Mouse (Mus musculus) hindbrain, embryonic 14.5 days (tissue): ENCODE data around the gene Id1. TPM values are rescaled to one million over a fixed set of nuclear protein-coding genes. Genes with fewer than 3 reads are reported as not detected.

Experiments
- ATAC-seq: fragments of 200-750 bp; cut with Nextera tagmentation; 2 replicates; pipeline ENCODE4 v1.8.0; 2017; ENCODE audit warnings: moderate number of reproducible peaks, mild to moderate bottlenecking, moderate TSS enrichment, moderate library complexity; ENCODE audit not compliant: low FRiP score
- DNase-seq: peaks from one replicate; pipeline ENCODE4 v3.0.0-alpha.2; 2015; ENCODE audit warnings: low spot score
- H3K27ac ChIP-seq: fragments of 300-500 bp; sonication (generic); 2 replicates; pipeline ENCODE4 v1.5.1; 2014; ENCODE audit warnings: mild to moderate bottlenecking, moderate library complexity
- H3K27me3 ChIP-seq: fragments of 300-500 bp; sonication (generic); 2 replicates; pipeline ENCODE4 v1.6.1; 2014; ENCODE audit warnings: mild to moderate bottlenecking, low read length, mixed read lengths; ENCODE audit not compliant: control insufficient read depth, insufficient read depth
- H3K36me3 ChIP-seq: fragments of 300-500 bp; sonication (generic); replicated peaks from 2 replicates; pipeline ENCODE4 v1.6.1; 2014; ENCODE audit not compliant: control insufficient read depth, insufficient read depth
- H3K4me1 ChIP-seq: fragments of 300-500 bp; sonication (generic); replicated peaks from 2 replicates; pipeline ENCODE4 v1.6.1; 2014; ENCODE audit warnings: antibody characterized with exemption, low read length, mixed read lengths; ENCODE audit not compliant: control insufficient read depth, insufficient read depth
- H3K4me2 ChIP-seq: fragments of 300-500 bp; sonication (generic); replicated peaks from 2 replicates; pipeline ENCODE4 v1.6.1; 2014; ENCODE audit warnings: mild to moderate bottlenecking, moderate library complexity
- H3K4me3 ChIP-seq: fragments of 300-500 bp; sonication (generic); replicated peaks from 2 replicates; pipeline ENCODE4 v1.5.1; 2014; ENCODE audit warnings: mild to moderate bottlenecking, low read length
- H3K9ac ChIP-seq: fragments of 300-500 bp; sonication (generic); 2 replicates; pipeline ENCODE4 v1.6.1; 2014
- H3K9me3 ChIP-seq: fragments of 300-500 bp; sonication (generic); 2 replicates; pipeline ENCODE4 v1.6.1; 2016; ENCODE audit warnings: low read length; ENCODE audit not compliant: control insufficient read depth
- WGBS: fragments of 180-500 bp; shearing (Covaris S2); extraction: QIAGEN DNeasy Blood & Tissue Kit; methylation state at CpG from one replicate; pipeline ENCODE4 v1.1.7; 2014; 5-methylcytosine and 5-hydroxymethylcytosine counted together
- polyA plus RNA-seq: library from polyadenylated mRNA; unstranded; fragments of >200 nt; fragmentation: Nextera tagmentation; extraction: Ambion mirVana; gene quantifications from 2 replicates; pipeline ENCODE4 v1.2.1, GENCODE M21; 2014

Id1 gene
- polyA plus RNA-seq, 1 experiment from 2014 or later, result 68.0 TPM

GRCm38 (mm10) chr2:152709066-152709465 lies 27.0 kb upstream of the Id1 start:
- Histone ChIP-seq H3K4me1 (peaks cover 20% of the 10 kb centered on the region), H3K9ac (no peak overlapping the region), H3K27ac (no peak overlapping the region), H3K4me2 (no peak overlapping the region), H3K36me3 (peaks cover 20% of the 10 kb centered on the region), H3K27me3 (no peaks in the 10 kb centered on the region), H3K4me3 (no peak overlapping the region), H3K9me3 (no peaks in the 10 kb centered on the region)
- no peak for ATAC-seq
- no peak for DNase-seq
- 86% methylated on average over 5 of the region's 5 CpGs for WGBS

GRCm38 (mm10) chr2:152716241-152716772 lies 19.7 kb upstream of the Id1 start:
- ATAC-seq (no peak), DNase-seq (no peak)
- Histone ChIP-seq H3K4me2 (no peak overlapping the region), H3K27me3 (no peaks in the 10 kb centered on the region), H3K27ac (peak overlapping the region; percentile 4; the same call in 1 of the 2 replicates), H3K4me3 (no peak overlapping the region), H3K36me3 (no peaks in the 10 kb centered on the region), H3K4me1 (0 out of 2 replicates have a peak, but pooled peaks cover 10% of the 10 kb centered on the region), H3K9ac (no peak overlapping the region), H3K9me3 (no peaks in the 10 kb centered on the region)
- 53% methylated on average over 6 of the region's 6 CpGs for WGBS

- H3K4me3 ChIP-seq, result no peak overlapping the region
- H3K27me3 ChIP-seq, result no peaks in the 10 kb centered on the region
- peak overlapping the region; percentile 67 for H3K27ac ChIP-seq
- no peaks in the 10 kb centered on the region for H3K36me3 ChIP-seq
- no peaks in the 10 kb centered on the region for H3K9me3 ChIP-seq
- no peak for DNase-seq
- H3K9ac ChIP-seq, result no peak overlapping the region
- no peak for ATAC-seq
- 0 out of 2 replicates have a peak, but pooled peaks cover 10% of the 10 kb centered on the region for H3K4me1 ChIP-seq
- WGBS, result 28% methylated on average over 11 of the region's 11 CpGs
- H3K4me2 ChIP-seq, result no peak overlapping the region; the same call in 1 of the 2 replicates
Measured at GRCm38 (mm10) chr2:152717652-152718051, 18.4 kb upstream of the Id1 start.

- 0 out of 2 replicates have a peak, but pooled peaks cover 10% of the 10 kb centered on the region for H3K4me1 ChIP-seq
- ATAC-seq (peak; percentile 88), DNase-seq (no peak)
- no peak overlapping the region for H3K9ac ChIP-seq
- no peaks in the 10 kb centered on the region for H3K9me3 ChIP-seq
- no peaks in the 10 kb centered on the region for H3K27me3 ChIP-seq
- whole genome bisulfite sequencing, result 10% methylated on average over 6 of the region's 6 CpGs
- H3K4me2 ChIP-seq, result no peak overlapping the region; the same call in 1 of the 2 replicates
- peak overlapping the region; percentile 67 for H3K27ac ChIP-seq
- no peaks in the 10 kb centered on the region for H3K36me3 ChIP-seq
- no peak overlapping the region for H3K4me3 ChIP-seq
Measured at GRCm38 (mm10) chr2:152718076-152718475, 18.0 kb upstream of the Id1 start.

GRCm38 (mm10) chr2:152723651-152724331 lies 12.3 kb upstream of the Id1 start:
- H3K27me3 ChIP-seq, result no peaks in the 10 kb centered on the region
- H3K9me3 ChIP-seq, result no peaks in the 10 kb centered on the region
- 2% methylated on average over 37 of the region's 37 CpGs for WGBS
- peak overlapping the region; percentile 59 for H3K4me2 ChIP-seq
- H3K4me1 ChIP-seq, result peaks cover 14% of the 10 kb centered on the region
- DNase-seq, result no peak
- H3K9ac ChIP-seq, result peak overlapping the region; percentile 46
- peak; percentile 77 for ATAC-seq
- H3K4me3 ChIP-seq, result peak overlapping the region; percentile 24
- no peaks in the 10 kb centered on the region for H3K36me3 ChIP-seq
- no peak overlapping the region for H3K27ac ChIP-seq

GRCm38 (mm10) chr2:152724332-152724723 lies 11.7 kb upstream of the Id1 start:
- Histone ChIP-seq H3K4me2 (peak overlapping the region; percentile 59), H3K36me3 (no peaks in the 10 kb centered on the region), H3K9ac (no peak overlapping the region; the same call in 1 of the 2 replicates), H3K27me3 (no peaks in the 10 kb centered on the region), H3K4me3 (peak overlapping the region; percentile 24; the same call in 1 of the 2 replicates), H3K4me1 (peaks cover 11% of the 10 kb centered on the region), H3K9me3 (no peaks in the 10 kb centered on the region), H3K27ac (no peak overlapping the region)
- no peak for DNase-seq
- 67% methylated on average over 3 of the region's 3 CpGs for WGBS
- ATAC-seq, result no peak

- ATAC-seq, result no peak
- 58% methylated on average over 15 of the region's 15 CpGs for WGBS
- Histone ChIP-seq H3K9ac (no peak overlapping the region), H3K36me3 (no peaks in the 10 kb centered on the region), H3K4me2 (no peak overlapping the region), H3K4me3 (no peak overlapping the region), H3K4me1 (peaks cover 15% of the 10 kb centered on the region), H3K27ac (no peak overlapping the region), H3K27me3 (no peaks in the 10 kb centered on the region), H3K9me3 (no peaks in the 10 kb centered on the region)
- no peak for DNase-seq
Measured at GRCm38 (mm10) chr2:152725178-152725750, 10.8 kb upstream of the Id1 start.

GRCm38 (mm10) chr2:152726213-152726612 lies 9.8 kb upstream of the Id1 start:
- Histone ChIP-seq H3K4me1 (peaks cover 15% of the 10 kb centered on the region), H3K36me3 (no peaks in the 10 kb centered on the region), H3K27ac (no peak overlapping the region), H3K9ac (no peak overlapping the region), H3K4me2 (no peak overlapping the region), H3K9me3 (no peaks in the 10 kb centered on the region), H3K27me3 (no peaks in the 10 kb centered on the region), H3K4me3 (no peak overlapping the region)
- ATAC-seq, result no peak
- DNase-seq, result no peak
- 95% methylated on average over 6 of the region's 6 CpGs for WGBS

- Histone ChIP-seq H3K27me3 (no peaks in the 10 kb centered on the region), H3K9ac (no peak overlapping the region), H3K9me3 (no peaks in the 10 kb centered on the region), H3K27ac (no peak overlapping the region), H3K4me1 (peaks cover 15% of the 10 kb centered on the region), H3K36me3 (no peaks in the 10 kb centered on the region), H3K4me3 (no peak overlapping the region), H3K4me2 (no peak overlapping the region)
- DNase-seq, result no peak
- WGBS, result 69% methylated on average over 5 of the region's 6 CpGs
- ATAC-seq, result no peak
Measured at GRCm38 (mm10) chr2:152726751-152727335, 9.2 kb upstream of the Id1 start.
